Mouse (Mus musculus) liver, embryonic 14.5 days (tissue): ENCODE measurements around the gene Gtf3a.

Experiments used
- CTCF ChIP-seq: IDR thresholded peaks from 2 replicates; pipeline ENCODE4 v1.5.1; 2016; ENCODE audit warnings: antibody characterized with exemption, low read depth, control low read depth
- EP300 ChIP-seq: IDR thresholded peaks from 2 replicates; pipeline ENCODE4 v1.6.1; 2016; ENCODE audit warnings: antibody characterized with exemption, low read depth

DNA sequence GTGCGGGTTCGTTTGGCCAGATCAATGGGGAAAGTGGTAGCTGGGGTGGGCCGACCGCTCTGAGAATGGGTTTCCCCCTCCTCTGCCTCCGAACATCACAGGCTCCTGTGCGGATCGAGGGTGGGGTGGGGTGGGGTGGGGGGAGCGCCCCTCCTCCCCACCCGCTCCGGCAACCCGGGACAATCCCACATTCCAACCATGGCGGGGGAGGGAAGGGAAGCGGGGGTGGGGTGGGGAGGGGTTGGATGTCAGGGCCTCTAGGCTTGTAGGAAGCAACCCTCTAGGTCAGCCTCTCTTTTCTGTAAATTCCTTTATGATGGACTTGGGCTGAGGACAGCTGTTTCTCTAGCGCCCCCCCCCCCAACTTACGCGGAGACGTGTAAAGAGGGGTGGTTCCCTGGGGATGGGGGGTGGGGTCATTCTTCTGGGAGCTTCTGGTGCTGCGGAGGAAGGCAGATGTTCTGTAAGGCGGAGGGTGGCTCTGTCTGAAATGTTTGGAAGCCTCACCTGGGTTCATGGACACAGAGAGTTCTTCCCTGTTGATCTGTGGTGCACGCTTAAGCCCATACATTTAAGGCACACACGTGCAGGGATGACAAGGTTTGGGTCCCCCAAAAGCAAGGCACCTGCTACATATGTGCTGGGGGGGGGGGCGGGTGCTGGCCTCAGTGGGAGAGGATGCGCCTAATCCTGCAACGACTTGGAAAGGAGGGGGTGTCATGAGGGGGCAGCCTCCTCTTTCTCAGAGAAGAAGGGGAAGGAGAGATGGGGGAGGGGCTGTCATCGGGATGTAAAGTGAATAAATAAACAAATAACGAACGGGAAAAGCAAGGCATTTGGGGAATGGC lies 27.9 kb upstream of the Gtf3a start:
- no peak for TF ChIP-seq CTCF
- no peak for TF ChIP-seq EP300
